8 mouse cellular contexts compared by ENCODE assay signal in genomic region chr12:70752266-70752910, GRCm38 (mm10).
DNase-seq lines count a peak whose midpoint lies in the region; ATAC-seq and TF ChIP-seq lines count a peak whose summit lies in the region.

No protein-coding gene starts in this region.

- peak; percentile 22 for DNase-seq in adrenal gland, postnatal 14 days
- no peak for DNase-seq in adrenal gland, postnatal 25 days
- peak; percentile 61 for DNase-seq in brain, embryonic 14.5 days (ENCODE audit: low read depth)
- DNase-seq in heart, adult 2 months: peak; percentile 33
- DNase-seq in layer of hippocampus, postnatal 14 days (ENCODE audit: low spot score in 2 of 2): peak; percentile 14
- peak; percentile 12 for DNase-seq in retina, embryonic 14.5 days (ENCODE audit: low spot score)
- no peak for DNase-seq in cerebellum, postnatal 25 days

- TF ChIP-seq CTCF in brain, embryonic 14.5 days (IDR thresholded peaks at IDR 0.05; ENCODE audit: borderline replicate concordance, extremely low read depth, insufficient read depth, insufficient read length): no peak
- TF ChIP-seq CTCF in heart, adult 2 months (IDR thresholded peaks at IDR 0.05): no peak

- H3K4me3 ChIP-seq in heart, adult 2 months: no peak overlapping the region

- 45% methylated on average over 11 of the region's 11 CpGs for WGBS in heart, adult 2 months

- H3K4me1 ChIP-seq in heart, adult 2 months (ENCODE audit: control insufficient read depth, insufficient read depth, low read length): peaks cover 1% of the 10 kb centered on the region; the same call in 1 of the 2 replicates

- H3K9ac ChIP-seq in heart, adult 2 months (ENCODE audit: low read depth, low read length): no peak overlapping the region

- no peak for TF ChIP-seq POLR2A in brain, embryonic 14.5 days (IDR thresholded peaks at IDR 0.05; ENCODE audit: borderline replicate concordance, extremely low read depth, insufficient read depth, insufficient read length, poor library complexity, severe bottlenecking)
- TF ChIP-seq POLR2A in heart, adult 2 months (IDR thresholded peaks at IDR 0.05; ENCODE audit: insufficient read depth, low read depth, low read length): no peak

- no peaks in the 10 kb centered on the region for H3K79me2 ChIP-seq in heart, adult 2 months (replicated peaks; ENCODE audit: control insufficient read depth, insufficient read depth, low read length)

- intact Hi-C loops in heart, adult 2 months (cut with DNase I): loop anchor here (2.0 kb wide), 1 partner anchor 16 kb away; no protein-coding TSS in a partner anchor

- H3K27me3 ChIP-seq in heart, adult 2 months (ENCODE audit: control insufficient read depth, insufficient read depth, low read length): no peaks in the 10 kb centered on the region

- no peak for TF ChIP-seq EP300 in heart, adult 2 months (IDR thresholded peaks at IDR 0.05; ENCODE audit: insufficient read depth, low read depth, low read length)

- H3K36me3 ChIP-seq in heart, adult 2 months (ENCODE audit: control insufficient read depth, insufficient read depth, low read length): no peaks in the 10 kb centered on the region

- peak overlapping the region; percentile 48 for H3K27ac ChIP-seq in heart, adult 2 months

- ATAC-seq in megakaryocyte, adult 5-6 weeks (ENCODE audit: poor library complexity, severe bottlenecking): no peak

Comparison
In these comparisons a context has a peak if more than half of its experiments do, and no peak if none do; other contexts are left out.
1. DNase-seq: peak in adrenal gland, postnatal 14 days (single experiment), brain, embryonic 14.5 days (single experiment), heart, adult 2 months (2 of 2), layer of hippocampus, postnatal 14 days (2 of 2) and retina, embryonic 14.5 days (single experiment); none in adrenal gland, postnatal 25 days (single experiment) and cerebellum, postnatal 25 days (0 of 2).